Mouse (Mus musculus) adipose tissue, adult 10 weeks (tissue): ENCODE measurements around the gene Eef2. TPM values are rescaled to one million over a fixed set of nuclear protein-coding genes. Genes with fewer than 3 reads are reported as not detected.

ENCODE experiments used
- polyA plus RNA-seq: library from polyadenylated mRNA; stranded (reverse); fragments of 350-450 nt; fragmentation: Illumina TruSeq; extraction: RNeasy Lipid Tissue Mini Kit (QIAGEN cat#74804); gene quantifications from one replicate; pipeline ENCODE4 v1.2.3, GENCODE M21; 2014; ENCODE audit warnings: low read depth, low replicate concordance

Gene Eef2
- polyA plus RNA-seq = 1,511 TPM

GRCm38 (mm10) chr10:81176466-81177271 lies at the start of gene Eef2:
Gene Eef2 (plus strand): TSS chr10:81176631.

GRCm38 (mm10) chr10:81134966-81135681 lies 41.3 kb upstream of the Eef2 start, which contains the start of gene Zbtb7a:
Gene Zbtb7a (plus strand): TSS chr10:81135220.

GRCm38 (mm10) chr10:81167200-81168086 lies 9.0 kb upstream of the Eef2 start, which contains the start of gene Pias4:
Gene Pias4 (minus strand): TSS chr10:81167923.

DNA sequence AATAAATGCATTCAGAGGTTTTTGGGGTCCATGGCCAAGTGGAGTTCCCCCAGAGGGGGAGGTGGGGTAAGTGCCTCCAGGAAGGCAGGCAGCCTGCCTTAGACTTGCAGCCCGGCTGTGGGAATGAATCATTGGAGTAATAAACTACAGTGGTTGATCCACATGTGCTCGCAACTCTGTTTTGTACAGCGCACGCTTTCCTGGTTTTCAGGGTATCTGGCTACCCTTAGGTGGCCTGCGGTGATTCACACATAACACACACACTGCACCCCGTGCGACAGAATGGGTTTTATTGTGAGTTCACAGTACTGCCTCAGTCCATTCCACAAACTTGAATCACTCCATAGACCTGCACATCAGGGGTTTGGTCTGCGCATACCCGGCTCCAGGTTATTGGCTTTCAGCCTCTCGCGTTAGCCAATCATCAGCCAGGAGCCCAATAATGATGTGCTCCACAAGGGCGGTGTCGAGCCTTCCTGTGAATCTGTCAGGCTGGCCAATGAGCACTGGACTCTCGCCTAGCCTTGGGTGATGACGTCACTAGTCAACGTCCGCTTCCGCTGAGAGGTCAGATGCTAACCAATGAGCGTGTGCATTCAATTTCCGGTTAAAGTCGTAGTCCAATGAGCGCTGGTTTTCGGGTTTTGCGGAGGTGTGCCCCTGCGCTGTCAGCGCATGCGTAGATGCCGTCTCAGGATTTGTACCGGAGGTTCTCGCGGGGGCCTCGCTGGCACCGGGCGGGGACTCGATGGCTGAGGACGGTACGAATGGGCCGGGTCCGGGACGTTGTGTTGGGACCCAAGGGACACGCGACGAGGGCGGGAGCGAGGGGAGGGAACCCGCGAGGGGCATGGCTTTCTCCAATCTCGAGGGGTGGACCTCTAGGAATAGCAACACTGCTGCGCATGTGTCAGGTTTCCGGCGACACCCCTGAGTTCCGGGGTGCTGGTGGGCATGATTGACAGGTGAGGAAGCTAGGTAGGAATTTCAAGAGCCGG lies 6.2 kb downstream of the Eef2 start, which contains the start of gene Dapk3:
Dapk3 (plus strand) TSS at position 670 of the 998 bp plus-strand sequence.

GRCm38 (mm10) chr10:81183805-81184204 lies 7.4 kb downstream of the Eef2 start, which contains the start of gene 4930442H23Rik:
Gene 4930442H23Rik (minus strand): TSS chr10:81183849.

GRCm38 (mm10) chr10:81201807-81202758 lies 25.7 kb downstream of the Eef2 start, which contains the start of gene Nmrk2:
Gene Nmrk2 (minus strand): TSS chr10:81202051.

DNA sequence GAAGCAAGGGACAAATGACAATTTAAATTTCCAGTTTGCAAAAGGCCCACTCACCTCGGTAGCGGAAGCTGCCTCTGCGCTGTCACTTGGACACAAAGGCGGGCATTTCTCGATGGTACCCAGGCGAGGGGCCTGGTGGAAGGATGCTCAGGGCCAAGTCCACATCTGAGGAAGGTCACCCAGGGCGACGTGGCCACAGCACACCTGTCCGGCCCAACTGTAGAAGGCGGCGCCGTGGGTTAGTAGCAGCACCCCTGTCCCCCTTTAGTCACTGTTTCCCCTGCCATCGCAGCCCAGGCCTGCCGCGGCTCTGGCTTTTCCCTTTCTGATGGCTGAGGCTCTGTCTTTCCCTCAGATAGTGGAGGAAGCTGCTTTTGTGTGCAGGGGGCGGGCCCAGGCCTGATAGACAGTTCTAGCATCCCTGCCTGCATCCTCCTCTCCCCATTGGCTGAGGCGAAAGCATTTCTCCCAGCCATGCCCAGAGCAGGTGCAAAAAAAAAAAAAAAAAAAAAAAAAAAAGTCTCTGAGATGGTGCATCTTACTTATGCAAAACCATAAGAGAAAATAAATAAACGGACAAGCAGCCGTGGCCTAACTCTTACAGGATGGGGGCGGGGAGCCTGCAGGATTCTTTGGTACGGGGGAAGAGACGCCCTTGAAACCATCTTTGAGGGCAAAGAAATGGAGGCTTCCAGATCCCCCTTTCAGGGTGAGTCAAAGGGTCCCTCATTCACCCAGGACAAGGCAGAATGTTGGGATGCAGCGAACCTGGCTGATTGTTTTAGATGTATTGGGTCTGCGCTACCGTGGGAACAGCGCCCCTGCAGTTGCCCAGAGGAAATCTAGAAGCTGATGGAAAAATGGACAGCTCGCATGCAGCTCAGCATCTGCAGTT lies 54.3 kb downstream of the Eef2 start, which contains the start of gene Atcay:
Atcay (minus strand) TSS at position 396 of the 895 bp plus-strand sequence.

Other genes with a start within 250 kb of the Eef2 start
- 7.9 TPM for gene Gadd45b, start 246.6 kb upstream of the Eef2 start, polyA plus RNA-seq
- 5.7 TPM for gene Gng7, start 161.7 kb upstream of the Eef2 start, polyA plus RNA-seq
- gene Diras1, start 151.0 kb upstream of the Eef2 start, polyA plus RNA-seq = not detected
- 17.6 TPM for gene Slc39a3, start 139.2 kb upstream of the Eef2 start, polyA plus RNA-seq
- 94.7 TPM for gene Sgta, start 116.5 kb upstream of the Eef2 start, polyA plus RNA-seq
- gene Thop1, start 106.6 kb upstream of the Eef2 start, polyA plus RNA-seq = 18.0 TPM
- 0.15 TPM for gene Creb3l3, start 77.8 kb upstream of the Eef2 start, polyA plus RNA-seq
- gene Map2k2, start 70.7 kb upstream of the Eef2 start, polyA plus RNA-seq = 98.4 TPM
- gene Zbtb7a, start 41.4 kb upstream of the Eef2 start, polyA plus RNA-seq = 26.5 TPM
- gene Pias4, start 8.7 kb upstream of the Eef2 start, polyA plus RNA-seq = 23.4 TPM
- gene Dapk3, start 6.4 kb downstream of the Eef2 start, polyA plus RNA-seq = 50.3 TPM
- not detected for gene 4930442H23Rik, start 7.2 kb downstream of the Eef2 start, polyA plus RNA-seq
- not detected for gene Nmrk2, start 25.4 kb downstream of the Eef2 start, polyA plus RNA-seq
- not detected for gene Atcay, start 54.2 kb downstream of the Eef2 start, polyA plus RNA-seq
- 11.6 TPM for gene Zfr2, start 56.5 kb downstream of the Eef2 start, polyA plus RNA-seq
- 2.8 TPM for gene Matk, start 76.3 kb downstream of the Eef2 start, polyA plus RNA-seq
- 87.0 TPM for gene Mrpl54, start 90.3 kb downstream of the Eef2 start, polyA plus RNA-seq
- 47.8 TPM for gene Apba3, start 90.3 kb downstream of the Eef2 start, polyA plus RNA-seq
- gene Tjp3, start 115.0 kb downstream of the Eef2 start, polyA plus RNA-seq = 24.4 TPM
- 44.2 TPM for gene Pip5k1c, start 116.3 kb downstream of the Eef2 start, polyA plus RNA-seq
- gene Cactin, start 144.5 kb downstream of the Eef2 start, polyA plus RNA-seq = 18.5 TPM
- 2.7 TPM for gene Tbxa2r, start 152.1 kb downstream of the Eef2 start, polyA plus RNA-seq
- 1.1 TPM for gene Gipc3, start 166.6 kb downstream of the Eef2 start, polyA plus RNA-seq
- gene Hmg20b, start 173.8 kb downstream of the Eef2 start, polyA plus RNA-seq = 63.1 TPM
- 22.3 TPM for gene Mfsd12, start 180.9 kb downstream of the Eef2 start, polyA plus RNA-seq
- gene 4930404N11Rik, start 189.2 kb downstream of the Eef2 start, polyA plus RNA-seq = 2.1 TPM
- gene Fzr1, start 201.9 kb downstream of the Eef2 start, polyA plus RNA-seq = 22.5 TPM
- 66.8 TPM for gene Dohh, start 207.8 kb downstream of the Eef2 start, polyA plus RNA-seq
- gene Gm48551, start 207.8 kb downstream of the Eef2 start, polyA plus RNA-seq = 2.8 TPM
- 1.7 TPM for gene Gm48552, start 212.4 kb downstream of the Eef2 start, polyA plus RNA-seq
- gene Smim24, start 216.4 kb downstream of the Eef2 start, polyA plus RNA-seq = 53.6 TPM